Mouse (Mus musculus) hindbrain, embryonic 10.5 days (tissue): Measurements from ENCODE around the gene B4galt5. TPM values are rescaled to one million over a fixed set of nuclear protein-coding genes. Genes with fewer than 3 reads are reported as not detected.

Source experiments
- DNase-seq: peaks from one replicate; pipeline ENCODE4 v3.0.0-alpha.2; 2017; ENCODE audit warnings: low spot score
- H3K27ac ChIP-seq: fragments of 300-500 bp; sonication (generic); 2 replicates; pipeline ENCODE4 v1.5.1; 2016; ENCODE audit warnings: mild to moderate bottlenecking, moderate library complexity
- H3K27me3 ChIP-seq: fragments of 300-500 bp; sonication (generic); 2 replicates; pipeline ENCODE4 v1.6.1; 2016; ENCODE audit warnings: mild to moderate bottlenecking; ENCODE audit not compliant: poor library complexity, insufficient read depth, severe bottlenecking
- H3K36me3 ChIP-seq: fragments of 300-500 bp; sonication (generic); 2 replicates; pipeline ENCODE4 v1.6.1; 2016; ENCODE audit warnings: mild to moderate bottlenecking, moderate library complexity
- H3K4me1 ChIP-seq: fragments of 300-500 bp; sonication (generic); replicated peaks from 2 replicates; pipeline ENCODE4 v1.6.1; 2016; ENCODE audit warnings: mild to moderate bottlenecking
- H3K4me3 ChIP-seq: fragments of 300-500 bp; sonication (generic); 2 replicates; pipeline ENCODE4 v1.5.1; 2016; ENCODE audit warnings: mild to moderate bottlenecking, moderate library complexity
- H3K9me3 ChIP-seq: fragments of 300-500 bp; sonication (generic); 2 replicates; pipeline ENCODE4 v1.6.1; 2016; ENCODE audit warnings: mild to moderate bottlenecking, moderate library complexity
- WGBS: fragments of 180-500 bp; shearing (Covaris S2); methylation state at CpG from one replicate; pipeline ENCODE4 v1.1.7; 2016; 5-methylcytosine and 5-hydroxymethylcytosine counted together
- polyA plus RNA-seq: library from polyadenylated mRNA; unstranded; fragments of >200 nt; fragmentation: Nextera tagmentation; extraction: Ambion mirVana; gene quantifications from 2 replicates; pipeline ENCODE4 v1.2.1, GENCODE M21; 2016

B4galt5 gene
- polyA plus RNA-seq, 1 experiment from 2014 or later = 10.6 TPM

GRCm38 (mm10) chr2:167272706-167273105 lies 76.3 kb downstream of the B4galt5 start:
- no peaks in the 10 kb centered on the region for H3K9me3 ChIP-seq
- DNase-seq = no peak
- H3K27ac ChIP-seq = no peak overlapping the region
- no peaks in the 10 kb centered on the region for H3K36me3 ChIP-seq
- WGBS = 83% methylated on average over 3 of the region's 3 CpGs
- no peaks in the 10 kb centered on the region for H3K27me3 ChIP-seq
- H3K4me1 ChIP-seq = 0 out of 2 replicates have a peak, but pooled peaks cover 5% of the 10 kb centered on the region
- no peak overlapping the region for H3K4me3 ChIP-seq

- WGBS = 83% methylated on average over 9 of the region's 9 CpGs
- no peak for DNase-seq
These were observed 77.9 kb downstream of the B4galt5 start for GRCm38 (mm10) chr2:167271121-167271521.

GRCm38 (mm10) chr2:167270496-167270895 lies 78.5 kb downstream of the B4galt5 start:
- 91% methylated on average over 3 of the region's 3 CpGs for WGBS
- Histone ChIP-seq H3K27me3 (no peaks in the 10 kb centered on the region), H3K27ac (no peak overlapping the region), H3K9me3 (no peaks in the 10 kb centered on the region), H3K4me1 (0 out of 2 replicates have a peak, but pooled peaks cover 3% of the 10 kb centered on the region), H3K4me3 (no peak overlapping the region), H3K36me3 (no peaks in the 10 kb centered on the region)
- no peak for DNase-seq

More at GRCm38 (mm10) chr2:167271121-167271521, 77.9 kb downstream of the B4galt5 start:
- Histone ChIP-seq H3K4me3 (no peak overlapping the region), H3K4me1 (0 out of 2 replicates have a peak, but pooled peaks cover 3% of the 10 kb centered on the region), H3K27me3 (no peaks in the 10 kb centered on the region), H3K36me3 (no peaks in the 10 kb centered on the region), H3K9me3 (no peaks in the 10 kb centered on the region), H3K27ac (no peak overlapping the region)

GRCm38 (mm10) chr2:167268721-167269120 lies 80.3 kb downstream of the B4galt5 start:
- no peaks in the 10 kb centered on the region for H3K9me3 ChIP-seq
- no peak for DNase-seq
- no peak overlapping the region for H3K4me3 ChIP-seq
- peaks cover 8% of the 10 kb centered on the region for H3K4me1 ChIP-seq
- 98% methylated on average over 1 of the region's 1 CpGs for WGBS
- no peak overlapping the region for H3K27ac ChIP-seq
- no peaks in the 10 kb centered on the region for H3K36me3 ChIP-seq
- H3K27me3 ChIP-seq = no peaks in the 10 kb centered on the region

- H3K4me1 ChIP-seq = peaks cover 8% of the 10 kb centered on the region
These were observed 80.6 kb downstream of the B4galt5 start for GRCm38 (mm10) chr2:167268411-167268690.

GRCm38 (mm10) chr2:167267531-167268410 lies 81.2 kb downstream of the B4galt5 start:
- Histone ChIP-seq H3K9me3 (no peaks in the 10 kb centered on the region), H3K4me3 (no peak overlapping the region), H3K4me1 (peaks cover 8% of the 10 kb centered on the region), H3K27me3 (no peaks in the 10 kb centered on the region), H3K27ac (no peak overlapping the region), H3K36me3 (no peaks in the 10 kb centered on the region)
- 84% methylated on average over 14 of the region's 14 CpGs for WGBS
- DNase-seq = no peak

More at GRCm38 (mm10) chr2:167268411-167268690, 80.6 kb downstream of the B4galt5 start:
- Histone ChIP-seq H3K4me3 (no peak overlapping the region), H3K27me3 (no peaks in the 10 kb centered on the region), H3K27ac (no peak overlapping the region), H3K36me3 (no peaks in the 10 kb centered on the region), H3K9me3 (no peaks in the 10 kb centered on the region)
- no peak for DNase-seq
- 89% methylated on average over 8 of the region's 8 CpGs for WGBS

- no peaks in the 10 kb centered on the region for H3K27me3 ChIP-seq
- peaks cover 11% of the 10 kb centered on the region for H3K4me1 ChIP-seq
- no peaks in the 10 kb centered on the region for H3K36me3 ChIP-seq
- 90% methylated on average over 10 of the region's 10 CpGs for WGBS
- no peak for DNase-seq
- H3K27ac ChIP-seq = no peak overlapping the region
- no peak overlapping the region for H3K4me3 ChIP-seq
- no peaks in the 10 kb centered on the region for H3K9me3 ChIP-seq
These were observed 82.8 kb downstream of the B4galt5 start for GRCm38 (mm10) chr2:167266231-167266630.

- no peaks in the 10 kb centered on the region for H3K36me3 ChIP-seq
- WGBS = 50% methylated on average over 5 of the region's 5 CpGs
- no peak for DNase-seq
- H3K9me3 ChIP-seq = no peaks in the 10 kb centered on the region
- H3K27me3 ChIP-seq = no peaks in the 10 kb centered on the region
- no peak overlapping the region for H3K27ac ChIP-seq
- peaks cover 14% of the 10 kb centered on the region for H3K4me1 ChIP-seq
- no peak overlapping the region for H3K4me3 ChIP-seq
These were observed 83.2 kb downstream of the B4galt5 start for GRCm38 (mm10) chr2:167265806-167266205.

- no peak overlapping the region for H3K4me3 ChIP-seq
- no peaks in the 10 kb centered on the region for H3K9me3 ChIP-seq
- no peak overlapping the region for H3K27ac ChIP-seq
- peaks cover 18% of the 10 kb centered on the region for H3K4me1 ChIP-seq
- no peaks in the 10 kb centered on the region for H3K27me3 ChIP-seq
- no peaks in the 10 kb centered on the region for H3K36me3 ChIP-seq
- WGBS = 78% methylated on average over 2 of the region's 2 CpGs
- no peak for DNase-seq
These were observed 84.0 kb downstream of the B4galt5 start for GRCm38 (mm10) chr2:167265021-167265420.

- no peak overlapping the region for H3K27ac ChIP-seq
- no peak for DNase-seq
- 89% methylated on average over 11 of the region's 11 CpGs for WGBS
- H3K36me3 ChIP-seq = no peaks in the 10 kb centered on the region
- H3K27me3 ChIP-seq = no peaks in the 10 kb centered on the region
- no peak overlapping the region for H3K4me3 ChIP-seq
- peaks cover 18% of the 10 kb centered on the region for H3K4me1 ChIP-seq
- H3K9me3 ChIP-seq = no peaks in the 10 kb centered on the region
These were observed 85.1 kb downstream of the B4galt5 start for GRCm38 (mm10) chr2:167263931-167264330.

- no peaks in the 10 kb centered on the region for H3K27me3 ChIP-seq
- 89% methylated on average over 8 of the region's 8 CpGs for WGBS
- no peak overlapping the region; the same call in 1 of the 2 replicates for H3K27ac ChIP-seq
- H3K9me3 ChIP-seq = no peaks in the 10 kb centered on the region
- no peak for DNase-seq
- peaks cover 18% of the 10 kb centered on the region for H3K4me1 ChIP-seq
- no peaks in the 10 kb centered on the region for H3K36me3 ChIP-seq
- H3K4me3 ChIP-seq = no peak overlapping the region
These were observed 85.8 kb downstream of the B4galt5 start for GRCm38 (mm10) chr2:167263040-167263810.

GRCm38 (mm10) chr2:167262433-167262832 lies 86.5 kb downstream of the B4galt5 start:
- Histone ChIP-seq H3K36me3 (no peaks in the 10 kb centered on the region), H3K27ac (no peak overlapping the region), H3K4me3 (no peak overlapping the region), H3K4me1 (peaks cover 18% of the 10 kb centered on the region), H3K9me3 (no peaks in the 10 kb centered on the region), H3K27me3 (no peaks in the 10 kb centered on the region)
- no peak for DNase-seq
- 93% methylated on average over 10 of the region's 10 CpGs for WGBS

- H3K4me3 ChIP-seq = no peak overlapping the region
- no peaks in the 10 kb centered on the region for H3K27me3 ChIP-seq
- H3K4me1 ChIP-seq = peaks cover 18% of the 10 kb centered on the region
- H3K36me3 ChIP-seq = no peaks in the 10 kb centered on the region
- DNase-seq = no peak
- H3K27ac ChIP-seq = no peak overlapping the region
- H3K9me3 ChIP-seq = no peaks in the 10 kb centered on the region
- 86% methylated on average over 4 of the region's 4 CpGs for WGBS
These were observed 87.9 kb downstream of the B4galt5 start for GRCm38 (mm10) chr2:167261106-167261505.
